Mouse (Mus musculus) testis, adult 2 months (tissue): ENCODE results near the gene Fam120b.

ENCODE experiments used
- CTCF ChIP-seq: fragments of 200-500 bp; IDR thresholded peaks from 2 replicates; pipeline ENCODE4 v1.5.1; 2012; ENCODE audit warnings: low read depth, mild to moderate bottlenecking, inconsistent platforms, low read length, moderate library complexity; ENCODE audit not compliant: control insufficient read depth, insufficient read depth, insufficient replicate concordance
- POLR2A ChIP-seq: fragments of 200-500 bp; IDR thresholded peaks from 2 replicates; pipeline ENCODE4 v1.6.1; 2012; ENCODE audit warnings: low read depth, mild to moderate bottlenecking, inconsistent platforms, low read length, moderate library complexity; ENCODE audit not compliant: control insufficient read depth

DNA sequence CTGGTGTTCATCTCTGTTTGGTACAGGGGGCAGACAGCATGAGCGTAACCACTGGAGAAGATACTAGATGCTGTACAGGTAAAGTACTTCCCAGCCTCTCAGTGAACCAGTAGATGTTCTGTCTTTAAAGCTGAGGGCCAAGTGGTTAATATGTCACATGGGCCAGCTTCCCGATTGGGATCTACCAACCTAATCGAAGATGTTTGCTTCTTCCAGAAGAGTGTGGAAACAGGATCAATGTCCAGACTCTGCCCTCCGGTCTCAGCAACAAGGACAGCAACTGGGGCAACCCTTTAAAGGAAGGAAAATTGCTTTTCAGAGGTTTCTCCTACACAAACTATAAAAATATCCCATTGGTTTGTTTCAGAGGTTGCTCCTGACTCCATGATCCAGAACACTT lies 35.5 kb downstream of the Fam120b start:
- TF ChIP-seq CTCF, result no peak
- TF ChIP-seq POLR2A, result no peak
